In genomic region chr6:53806021-53806420, GRCm38 (mm10) we compare ENCODE assay signal across 22 mouse cellular contexts. TPM values are rescaled to one million over a fixed set of nuclear protein-coding genes. Genes with fewer than 3 reads are reported as not detected.
A peak's percentile ranks its signal among the peaks of the same experiment; 100 is the strongest.
DNase-seq lines count a peak whose midpoint lies in the region; ATAC-seq and TF ChIP-seq lines count a peak whose summit lies in the region.
"Had no signal": no experiment of that assay in that cellular context is flagged by ENCODE, and none has a peak within 500 bp of the region (broad histone marks: within the 10 kb centered on the region; RNA-seq: fewer than 3 reads in every experiment).

No protein-coding gene starts in this region.

- peaks cover 20% of the 10 kb centered on the region for H3K4me1 ChIP-seq in heart, embryonic 12.5 days (replicated peaks)
- H3K4me1 ChIP-seq in kidney, embryonic 14.5 days (ENCODE audit: control insufficient read depth, insufficient read depth, low read length), result peaks cover 17% of the 10 kb centered on the region
- H3K4me1 ChIP-seq in lung, adult 2 months (ENCODE audit: control insufficient read depth, insufficient read depth, low read length), result no peaks in the 10 kb centered on the region
- H3K4me1 ChIP-seq in intestine, embryonic 16.5 days (ENCODE audit: control insufficient read depth, insufficient read depth, low read length), result peaks cover 4% of the 10 kb centered on the region; the same call in 1 of the 2 replicates
- H3K4me1 ChIP-seq: forebrain, embryonic 12.5 days had no signal

- no peak overlapping the region for H3K4me3 ChIP-seq in heart, embryonic 12.5 days
- H3K4me3 ChIP-seq in kidney, embryonic 14.5 days (ENCODE audit: low read length), result no peak overlapping the region
- no peak overlapping the region for H3K4me3 ChIP-seq in lung, adult 2 months (replicated peaks; ENCODE audit: extremely low read depth, low read depth, low read length)
- no peak overlapping the region for H3K4me3 ChIP-seq in intestine, embryonic 16.5 days (ENCODE audit: low read length)
- H3K4me3 ChIP-seq: embryonic facial prominence, embryonic 10.5 days; embryonic facial prominence, embryonic 13.5 days; erythroblast, embryonic 14.5 days; forebrain, embryonic 12.5 days; forebrain, embryonic 15.5 days; heart, adult 2 months; heart, embryonic 10.5 days; hindbrain, embryonic 12.5 days had no signal

- WGBS in heart, embryonic 12.5 days, result 83% methylated on average over 5 of the region's 5 CpGs
- WGBS in kidney, embryonic 14.5 days, result 72% methylated on average over 5 of the region's 5 CpGs
- WGBS in lung, adult 2 months, result 73% methylated on average over 5 of the region's 5 CpGs
- WGBS in intestine, embryonic 16.5 days, result 76% methylated on average over 5 of the region's 5 CpGs

- no peak overlapping the region for H3K4me2 ChIP-seq in heart, embryonic 12.5 days
- no peak overlapping the region for H3K4me2 ChIP-seq in kidney, embryonic 14.5 days (replicated peaks; ENCODE audit: low read depth, low read length)
- H3K4me2 ChIP-seq in intestine, embryonic 16.5 days (ENCODE audit: low read depth, low read length), result no peak overlapping the region
- H3K4me2 ChIP-seq: embryonic facial prominence, embryonic 13.5 days; forebrain, embryonic 12.5 days; forebrain, embryonic 15.5 days; hindbrain, embryonic 12.5 days had no signal

- H3K36me3 ChIP-seq in heart, embryonic 12.5 days, result no peaks in the 10 kb centered on the region
- H3K36me3 ChIP-seq in kidney, embryonic 14.5 days (ENCODE audit: control insufficient read depth, insufficient read depth, low read length), result no peaks in the 10 kb centered on the region
- no peaks in the 10 kb centered on the region for H3K36me3 ChIP-seq in intestine, embryonic 16.5 days (ENCODE audit: control insufficient read depth, insufficient read depth, low read length)
- H3K36me3 ChIP-seq: embryonic facial prominence, embryonic 10.5 days; embryonic facial prominence, embryonic 13.5 days; forebrain, embryonic 12.5 days; forebrain, embryonic 15.5 days; G1E; heart, embryonic 10.5 days; hindbrain, embryonic 12.5 days had no signal

- no peak for TF ChIP-seq POLR2A in lung, adult 2 months (IDR thresholded peaks at IDR 0.05; ENCODE audit: borderline replicate concordance, extremely low read depth, low read depth, low read length)

- no peaks in the 10 kb centered on the region for H3K27me3 ChIP-seq in heart, embryonic 12.5 days (replicated peaks)
- no peaks in the 10 kb centered on the region for H3K27me3 ChIP-seq in kidney, embryonic 14.5 days (ENCODE audit: control insufficient read depth, insufficient read depth, low read length)
- H3K27me3 ChIP-seq in intestine, embryonic 16.5 days (replicated peaks; ENCODE audit: control insufficient read depth, insufficient read depth, low read length), result no peaks in the 10 kb centered on the region
- H3K27me3 ChIP-seq: CH12.LX; embryonic facial prominence, embryonic 13.5 days; forebrain, embryonic 12.5 days; forebrain, embryonic 15.5 days; hindbrain, embryonic 12.5 days; Patski had no signal

- no peak for TF ChIP-seq CTCF in lung, adult 2 months (IDR thresholded peaks at IDR 0.05; ENCODE audit: insufficient read depth, low read length)

- DNase-seq in heart, adult 11 months, result peak; percentile 72
- peak; percentile 42 for DNase-seq in kidney, postnatal 10 days
- peak; percentile 13 for DNase-seq in lung, postnatal 25 days (ENCODE audit: low spot score)
- no peak for DNase-seq in lung, adult 2 months
- DNase-seq: B cell, adult 2 months; cerebellum, adult 9-11 months; gastrocnemius, postnatal 25 days; heart, adult 2 months had no signal

- no peak overlapping the region for H3K27ac ChIP-seq in heart, embryonic 12.5 days (ENCODE audit: poor library complexity, severe bottlenecking)
- H3K27ac ChIP-seq in kidney, embryonic 14.5 days (ENCODE audit: low read depth, low read length), result no peak overlapping the region
- no peak overlapping the region for H3K27ac ChIP-seq in intestine, embryonic 16.5 days (ENCODE audit: low read length)
- H3K27ac ChIP-seq: embryonic facial prominence, embryonic 10.5 days; embryonic facial prominence, embryonic 13.5 days; forebrain, embryonic 12.5 days; forebrain, embryonic 15.5 days; heart, adult 2 months; hindbrain, embryonic 12.5 days; hindbrain, postnatal 0 days had no signal

- H3K9ac ChIP-seq in heart, embryonic 12.5 days, result no peak overlapping the region
- H3K9ac ChIP-seq in kidney, embryonic 14.5 days (ENCODE audit: low read depth, low read length), result no peak overlapping the region
- H3K9ac ChIP-seq in intestine, embryonic 16.5 days (ENCODE audit: low read depth, low read length), result no peak overlapping the region
- H3K9ac ChIP-seq: embryonic facial prominence, embryonic 13.5 days; forebrain, embryonic 12.5 days; forebrain, embryonic 15.5 days; hindbrain, embryonic 12.5 days had no signal

- no peaks in the 10 kb centered on the region for H3K9me3 ChIP-seq in heart, embryonic 12.5 days (replicated peaks)
- no peaks in the 10 kb centered on the region for H3K9me3 ChIP-seq in kidney, embryonic 14.5 days (ENCODE audit: control insufficient read depth, low read length)
- H3K9me3 ChIP-seq in intestine, embryonic 16.5 days (ENCODE audit: control insufficient read depth, low read length), result no peaks in the 10 kb centered on the region
- H3K9me3 ChIP-seq: embryonic facial prominence, embryonic 10.5 days; embryonic facial prominence, embryonic 13.5 days; forebrain, embryonic 12.5 days; forebrain, embryonic 15.5 days; heart, embryonic 10.5 days; hindbrain, embryonic 12.5 days had no signal

- no peak for ATAC-seq in heart, embryonic 12.5 days (ENCODE audit: insufficient number of reproducible peaks, low FRiP score)
- no peak for ATAC-seq in kidney, embryonic 14.5 days (ENCODE audit: low FRiP score, low TSS enrichment)
- no peak for ATAC-seq in intestine, embryonic 16.5 days
- ATAC-seq: forebrain, embryonic 15.5 days; Patski had no signal

RNA-seq across cellular contexts. Expression of gene Tril, which starts 14.6 kb away (rescaled TPM):
- 8.3 and 10.5 TPM in 2 replicates for polyA plus RNA-seq in heart, embryonic 12.5 days (2016; fragmentation: Nextera tagmentation; extraction: Ambion mirVana)
- polyA plus RNA-seq in kidney, embryonic 14.5 days (2014; fragmentation: Nextera tagmentation; extraction: Ambion mirVana), result 65.5 and 94.9 TPM in 2 replicates
- 27.0 and 28.6 TPM in 2 replicates for polyA plus RNA-seq in lung, adult 2 months (2012; rRNA removed)
- polyA plus RNA-seq in intestine, embryonic 16.5 days (2015; fragmentation: Nextera tagmentation; extraction: Ambion mirVana), result 10.2 and 11.2 TPM in 2 replicates
- polyA plus RNA-seq: erythroblast, embryonic 14.5 days; G1E had no signal
